Mouse (Mus musculus): Measurements from ENCODE around the gene Acacb. TPM values are rescaled to one million over a fixed set of nuclear protein-coding genes. Genes with fewer than 3 reads are reported as not detected.
A peak's percentile ranks its signal among the peaks of the same experiment; 100 is the strongest.

The Acacb gene
- total RNA-seq, 2 experiments from 2014 or later, result 59.6 to 62.8 TPM

- DNase-seq (ENCODE audit: low spot score in 2 of 2), result peak in 1 of 2 experiments; percentile 67
These were observed 28.3 kb downstream of the Acacb start for GRCm38 (mm10) chr5:114174639-114175038.

DNA sequence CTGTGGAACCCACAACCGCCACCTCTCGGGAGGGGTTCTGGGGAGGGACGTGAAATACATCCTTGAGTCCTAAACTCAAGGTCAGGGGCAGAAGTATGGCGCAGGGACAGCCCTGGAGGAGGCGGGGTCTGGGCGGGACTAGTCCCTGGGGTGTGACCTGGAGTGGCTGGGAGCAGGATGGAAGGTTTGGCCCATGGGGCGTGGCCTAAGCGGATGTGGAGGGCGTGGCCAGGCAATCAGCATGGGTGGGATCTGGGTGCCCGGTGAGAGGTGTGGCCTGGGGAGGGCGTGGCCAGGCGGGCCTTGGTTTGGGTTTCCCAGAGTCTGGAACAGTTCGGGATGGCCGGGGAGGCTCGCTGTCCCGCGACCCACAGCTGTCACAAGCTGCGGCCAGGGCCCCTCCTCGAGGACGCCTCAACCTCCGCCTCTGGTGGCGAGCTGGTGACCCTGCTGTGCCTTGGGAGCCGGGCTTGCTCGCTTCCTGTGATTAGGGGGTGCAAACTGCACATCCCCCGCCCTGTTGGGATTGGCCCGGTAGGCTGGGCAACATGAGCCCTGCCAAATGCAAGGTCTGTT is 29.3 kb downstream of the Acacb start:
- DNase-seq (ENCODE audit: low spot score in 2 of 2), result peak; percentile 84 to 92

- DNase-seq (ENCODE audit: low spot score in 2 of 2), result no peak
These were observed 30.4 kb downstream of the Acacb start for GRCm38 (mm10) chr5:114176548-114177400.

DNA sequence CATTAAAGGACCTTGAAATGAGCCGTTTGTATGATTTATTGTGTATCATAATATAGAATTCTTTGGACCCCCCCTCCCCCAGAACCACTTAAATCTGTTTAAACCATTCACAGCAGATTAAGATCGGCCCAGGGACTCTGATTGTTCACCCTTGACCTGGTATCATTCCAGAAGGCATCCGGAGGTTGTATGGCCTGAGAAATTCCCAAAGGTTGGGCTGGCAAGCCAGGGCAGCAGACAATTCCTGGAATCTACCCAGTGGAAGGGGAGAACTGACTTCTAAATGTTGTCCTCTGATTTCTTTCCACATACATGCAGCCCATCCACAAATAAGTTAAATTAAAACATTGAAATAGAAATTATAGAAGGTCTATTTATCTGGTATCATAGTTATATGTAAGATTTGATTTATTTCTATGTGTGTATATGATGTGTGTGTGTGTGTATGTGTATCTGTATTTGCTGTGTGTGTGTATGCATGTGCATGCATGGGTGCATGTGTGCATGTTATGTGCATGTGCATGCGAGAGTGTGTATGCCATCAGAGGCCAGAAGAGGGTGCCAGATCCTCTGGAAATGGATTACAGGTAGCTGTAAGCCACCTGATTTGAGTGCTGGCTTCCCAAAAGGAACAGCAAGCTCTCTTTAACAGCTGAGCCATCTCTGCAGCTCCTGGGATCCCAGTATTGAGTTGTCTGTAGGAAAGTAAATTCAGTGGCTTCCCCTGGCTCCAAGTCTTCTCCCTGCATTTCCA is 31.8 kb downstream of the Acacb start:
- no peak for DNase-seq (ENCODE audit: low spot score in 2 of 2)

DNA sequence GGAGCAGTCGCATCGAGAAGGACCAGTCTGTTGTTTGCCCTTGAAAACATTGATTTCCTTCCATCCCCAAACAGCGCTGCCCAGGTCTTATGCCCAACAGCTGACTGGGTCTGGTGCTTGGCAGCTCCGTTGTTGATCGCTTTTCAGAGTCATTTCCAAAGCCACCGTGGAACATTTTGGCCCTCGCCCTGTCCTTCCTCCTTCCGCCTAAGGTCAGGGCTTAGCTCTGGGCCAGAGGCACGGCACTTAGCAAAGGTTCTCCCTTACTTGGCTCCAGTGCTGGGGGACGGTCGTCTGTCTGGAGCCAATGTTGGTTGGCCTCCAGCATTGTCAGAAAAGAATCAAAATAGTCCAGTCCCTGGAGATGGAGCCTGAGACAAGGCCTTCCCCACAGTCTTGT is 33.2 kb downstream of the Acacb start:
- peak in 1 of 2 experiments; percentile 40 for DNase-seq (ENCODE audit: low spot score in 2 of 2)

GRCm38 (mm10) chr5:114183493-114183892 is 37.2 kb downstream of the Acacb start:
- DNase-seq (ENCODE audit: low spot score in 2 of 2), result no peak

DNA sequence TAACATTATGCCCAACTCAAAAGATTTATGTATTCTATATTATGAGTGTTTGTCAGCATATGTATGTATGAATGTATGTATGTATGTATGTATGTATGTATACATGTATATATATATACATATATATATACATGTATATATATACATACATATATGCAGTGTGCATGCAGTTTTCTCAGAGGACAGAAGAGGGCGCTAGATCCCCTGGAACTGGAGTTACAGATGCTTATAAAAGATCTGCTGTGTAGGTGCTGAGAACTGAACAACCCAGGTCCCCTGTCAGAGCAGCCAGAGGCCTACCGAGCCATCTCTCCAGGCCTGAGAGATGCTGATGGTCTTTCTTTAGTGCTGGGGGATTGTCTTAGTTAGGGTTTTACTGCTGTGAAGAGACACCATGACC is 40.8 kb downstream of the Acacb start:
- no peak for DNase-seq (ENCODE audit: low spot score in 2 of 2)

- DNase-seq (ENCODE audit: low spot score in 2 of 2), result no peak
These were observed 42.6 kb downstream of the Acacb start for GRCm38 (mm10) chr5:114188900-114189464.

GRCm38 (mm10) chr5:114194161-114194560 is 47.8 kb downstream of the Acacb start:
- no peak for DNase-seq (ENCODE audit: low spot score in 2 of 2)

- DNase-seq (ENCODE audit: low spot score in 2 of 2), result no peak
These were observed 52.9 kb downstream of the Acacb start for GRCm38 (mm10) chr5:114199116-114199777.

DNA sequence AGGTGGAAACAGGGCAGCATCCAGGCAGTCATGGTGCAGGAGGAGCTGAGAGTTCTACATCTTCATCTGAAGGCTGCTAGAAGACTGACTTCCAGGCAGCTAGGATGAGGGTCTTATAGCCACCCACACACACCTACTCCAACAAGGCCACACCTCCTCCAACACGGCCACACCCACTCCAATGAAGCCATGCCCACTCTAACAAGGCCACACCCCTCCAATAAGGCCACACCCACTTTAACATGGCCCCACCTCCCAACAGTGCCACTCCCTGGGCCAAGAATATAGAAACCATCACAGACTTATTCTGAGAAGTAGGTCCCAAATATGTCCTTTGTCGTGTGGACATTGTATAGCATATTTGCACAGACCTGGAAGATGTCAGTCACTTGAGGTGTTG is 59.8 kb downstream of the Acacb start:
- DNase-seq (ENCODE audit: low spot score in 2 of 2), result no peak

DNA sequence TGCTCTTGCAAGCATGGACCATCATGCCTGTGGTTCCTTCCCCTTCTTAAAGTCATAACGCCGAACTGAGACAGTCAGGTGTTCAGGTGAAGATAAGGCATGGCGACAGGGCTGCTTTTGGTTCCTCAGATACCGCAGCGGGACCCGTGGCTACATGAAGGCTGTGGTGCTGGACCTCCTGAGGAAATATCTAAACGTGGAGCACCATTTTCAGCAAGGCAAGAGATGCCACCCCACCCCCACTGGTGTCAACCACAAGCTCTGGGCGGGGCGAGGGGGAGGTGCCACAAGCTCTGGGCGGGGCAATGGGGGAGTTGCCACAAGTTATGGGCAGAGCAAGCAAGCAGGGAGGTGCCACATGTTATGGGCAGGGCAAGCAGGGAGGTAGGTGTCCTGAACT is 66.8 kb downstream of the Acacb start:
- no peak for DNase-seq (ENCODE audit: low spot score in 2 of 2)

GRCm38 (mm10) chr5:114218771-114219170 is 72.4 kb downstream of the Acacb start:
- no peak for DNase-seq (ENCODE audit: low spot score in 2 of 2)

- no peak for DNase-seq (ENCODE audit: low spot score in 2 of 2)
These were observed 79.7 kb downstream of the Acacb start for GRCm38 (mm10) chr5:114226051-114226450.

DNA sequence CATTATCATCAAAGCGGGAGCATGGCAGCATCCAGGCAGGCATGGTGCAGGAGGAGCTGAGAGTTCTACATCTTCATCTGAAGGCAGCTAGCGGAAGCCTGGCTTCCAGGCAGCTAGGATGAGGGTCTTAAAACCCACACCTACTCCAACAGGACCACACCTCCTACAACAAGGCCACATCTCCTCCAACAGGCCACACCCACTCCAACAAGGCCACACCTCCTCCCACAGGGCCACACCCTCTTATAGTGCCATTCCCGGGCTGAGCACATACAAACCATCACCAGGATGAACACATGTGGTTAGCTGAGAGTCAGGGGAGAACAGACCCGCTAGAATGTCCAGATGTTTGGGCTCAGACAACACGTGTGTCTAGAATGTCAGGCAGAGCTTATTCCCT is 82.6 kb downstream of the Acacb start:
- DNase-seq (ENCODE audit: low spot score in 2 of 2), result no peak

DNA sequence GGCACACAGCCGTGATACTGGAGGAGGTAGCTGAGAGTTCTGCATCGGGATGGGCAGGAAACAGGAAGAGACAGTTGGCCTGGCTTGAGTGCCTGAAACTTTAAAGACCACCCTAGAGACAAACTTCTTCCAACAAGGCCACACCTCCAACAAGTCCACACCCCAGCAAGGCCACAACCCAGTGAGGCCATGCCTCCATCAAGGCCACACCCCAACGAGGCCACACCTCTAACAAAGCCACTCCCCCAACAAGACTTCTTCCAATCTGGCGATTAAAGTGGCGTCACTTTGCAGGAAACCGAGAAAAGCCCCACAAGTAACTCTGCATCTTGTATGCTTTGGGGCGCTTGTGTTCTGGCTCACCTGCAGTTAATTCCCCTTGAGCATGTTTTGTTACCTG is 92.6 kb downstream of the Acacb start:
- no peak for DNase-seq (ENCODE audit: low spot score in 2 of 2)

DNA sequence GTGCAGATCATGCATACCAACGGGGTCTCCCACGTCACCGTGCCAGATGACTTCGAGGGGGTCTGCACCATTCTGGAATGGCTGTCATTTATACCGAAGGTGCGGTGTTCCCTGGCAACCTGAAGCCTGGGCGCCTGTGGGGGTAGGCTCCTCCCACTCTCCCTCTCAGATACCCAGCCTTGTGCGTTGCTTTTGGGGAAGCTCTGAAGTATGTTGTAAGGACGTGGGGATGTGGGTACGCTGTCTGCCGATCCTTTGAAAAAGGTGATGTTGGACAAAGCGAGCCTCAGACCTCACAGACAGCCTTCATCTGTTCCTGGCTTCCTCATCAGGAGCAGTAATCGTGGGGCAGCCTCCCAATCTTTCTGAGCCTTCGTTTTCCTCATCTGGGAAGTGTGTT is 93.4 kb downstream of the Acacb start:
- DNase-seq (ENCODE audit: low spot score in 2 of 2), result no peak

GRCm38 (mm10) chr5:114246465-114246864 is 100.1 kb downstream of the Acacb start:
- DNase-seq (ENCODE audit: low spot score in 2 of 2), result no peak

DNA sequence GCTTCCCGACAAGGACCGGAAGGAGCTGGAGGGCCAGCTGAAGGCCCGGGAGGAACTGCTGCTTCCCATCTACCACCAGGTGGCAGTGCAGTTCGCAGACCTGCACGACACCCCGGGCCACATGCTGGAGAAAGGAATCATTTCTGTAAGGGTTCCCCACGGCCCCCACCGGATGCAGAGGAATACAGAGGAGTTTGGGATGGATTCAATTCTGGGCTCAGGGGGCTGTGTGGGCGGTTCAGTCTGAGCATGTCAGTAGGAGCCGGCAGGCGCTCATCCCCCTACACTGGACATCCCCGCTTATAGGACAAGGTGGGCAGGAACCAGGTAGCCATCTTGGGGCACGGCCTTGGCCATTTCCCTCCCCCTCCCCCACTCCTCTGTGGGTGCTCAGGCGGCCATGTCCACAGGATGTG is 101.8 kb downstream of the Acacb start:
- DNase-seq (ENCODE audit: low spot score in 2 of 2), result peak; percentile 68 to 75

GRCm38 (mm10) chr5:114259495-114259894 is 113.2 kb downstream of the Acacb start:
- DNase-seq (ENCODE audit: low spot score in 2 of 2), result no peak

DNA sequence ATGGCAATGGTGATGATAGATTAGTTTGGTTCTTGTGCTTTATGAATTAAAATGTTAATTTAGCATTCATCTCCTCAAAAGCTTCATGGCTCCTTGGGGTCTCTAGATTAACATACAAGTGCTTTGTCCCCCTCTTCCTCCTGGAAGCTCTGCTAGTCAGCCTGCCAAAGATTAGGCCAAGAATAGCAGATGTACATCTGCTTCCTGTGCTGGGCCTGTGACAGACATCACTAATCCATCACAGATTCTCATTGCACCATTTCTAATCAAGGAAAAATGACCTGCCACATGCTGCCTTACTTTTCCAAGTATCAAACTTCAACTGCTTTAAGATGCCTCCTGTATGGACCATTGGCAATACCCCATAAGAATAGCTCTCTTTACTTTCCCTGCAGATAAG is 115.2 kb downstream of the Acacb start:
- no peak for DNase-seq (ENCODE audit: low spot score in 2 of 2)
